In the genomic region with DNA sequence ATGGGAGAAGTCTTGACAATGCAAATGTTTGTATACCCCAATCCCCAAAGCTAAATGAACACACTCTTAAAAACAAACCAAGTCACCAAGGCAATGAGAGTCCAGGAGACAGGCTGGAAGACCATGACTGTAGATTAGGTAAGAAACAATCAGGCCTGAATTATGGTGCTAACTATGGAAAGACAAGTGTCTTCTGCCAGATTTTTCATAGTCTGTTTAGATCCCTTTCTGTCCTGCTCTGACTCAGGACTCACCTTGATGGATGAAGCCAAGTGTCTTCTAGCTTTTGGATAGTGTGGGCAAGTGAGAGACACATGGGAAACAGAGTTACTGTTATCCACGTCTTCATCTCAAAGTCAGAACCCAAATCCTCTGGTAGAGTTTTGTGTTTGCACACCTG, we compare ENCODE assay signal across 10 mouse cellular contexts. TPM values are rescaled to one million over a fixed set of nuclear protein-coding genes. Genes with fewer than 3 reads are reported as not detected.
A peak's percentile ranks its signal among the peaks of the same experiment; 100 is the strongest.
DNase-seq lines count a peak whose midpoint lies in the region; ATAC-seq lines count a peak whose summit lies in the region.
"Had no signal": no experiment of that assay in that cellular context is flagged by ENCODE, and none has a peak within 500 bp of the region (broad histone marks: within the 10 kb centered on the region; RNA-seq: fewer than 3 reads in every experiment).

No protein-coding gene starts in this region.

- no peak for DNase-seq in heart, postnatal 14 days
- DNase-seq in neural tube, embryonic 11.5 days (ENCODE audit: low spot score): no peak
- no peak for DNase-seq in neural tube, embryonic 10.5 days (ENCODE audit: extremely low spot score, low spot score)
- DNase-seq in B cell, adult 2 months: no peak
- no peak for DNase-seq in lung, postnatal 10 days
- DNase-seq: thymus, postnatal 14 days had no signal

- no peaks in the 10 kb centered on the region for H3K9me3 ChIP-seq in heart, embryonic 14.5 days (ENCODE audit: control insufficient read depth, low read length)
- H3K9me3 ChIP-seq in neural tube, embryonic 11.5 days (ENCODE audit: control insufficient read depth, low read length): no peaks in the 10 kb centered on the region
- H3K9me3 ChIP-seq in limb, embryonic 12.5 days: no peaks in the 10 kb centered on the region
- no peaks in the 10 kb centered on the region for H3K9me3 ChIP-seq in stomach, embryonic 16.5 days (replicated peaks; ENCODE audit: control insufficient read depth, low read length)

- ATAC-seq in heart, embryonic 14.5 days (ENCODE audit: insufficient number of reproducible peaks, insufficient read depth, low FRiP score, low read depth): no peak
- ATAC-seq in neural tube, embryonic 11.5 days (ENCODE audit: insufficient read depth, low FRiP score, low TSS enrichment): no peak
- ATAC-seq in limb, embryonic 12.5 days (ENCODE audit: insufficient number of reproducible peaks, insufficient read depth, low FRiP score, low TSS enrichment, low read depth): no peak
- ATAC-seq in stomach, embryonic 16.5 days (ENCODE audit: insufficient read depth, low FRiP score): no peak
- ATAC-seq: CD4-positive, CD25-positive, alpha-beta regulatory T cell, adult 4 months had no signal

- no peak overlapping the region for H3K27ac ChIP-seq in heart, embryonic 14.5 days (replicated peaks in 1 of 2; ENCODE audit: control insufficient read depth in 1 of 2, insufficient read depth in 1 of 2, low read depth in 2 of 2, low read length in 2 of 2)
- H3K27ac ChIP-seq in neural tube, embryonic 11.5 days (ENCODE audit: low read depth, low read length): no peak overlapping the region
- H3K27ac ChIP-seq in limb, embryonic 12.5 days: no peak overlapping the region
- H3K27ac ChIP-seq in stomach, embryonic 16.5 days (ENCODE audit: low read length): no peak overlapping the region

- H3K4me1 ChIP-seq in heart, embryonic 14.5 days (ENCODE audit: control insufficient read depth in 2 of 2, insufficient read depth in 2 of 2, low read length in 2 of 2): 0 out of 4 replicates have a peak, but pooled peaks cover 2 to 3% of the 10 kb centered on the region in 2 experiments
- H3K4me1 ChIP-seq in neural tube, embryonic 11.5 days (ENCODE audit: control insufficient read depth, insufficient read depth, low read length): 0 out of 2 replicates have a peak, but pooled peaks cover 2% of the 10 kb centered on the region
- peaks cover 9% of the 10 kb centered on the region; the same call in 1 of the 2 replicates for H3K4me1 ChIP-seq in limb, embryonic 12.5 days (replicated peaks)
- H3K4me1 ChIP-seq in stomach, embryonic 16.5 days (ENCODE audit: control insufficient read depth, insufficient read depth, low read length): no peaks in the 10 kb centered on the region

- H3K4me3 ChIP-seq in heart, embryonic 14.5 days (ENCODE audit: control insufficient read depth in 1 of 2, insufficient read depth in 1 of 2, low read depth in 1 of 2, low read length in 2 of 2): peak overlapping the region in 1 of 2 experiments; percentile 68; a peak in 2 of 4 replicates
- H3K4me3 ChIP-seq in neural tube, embryonic 11.5 days (ENCODE audit: low read depth, low read length): no peak overlapping the region
- H3K4me3 ChIP-seq in limb, embryonic 12.5 days (replicated peaks): peak overlapping the region; percentile 64
- H3K4me3 ChIP-seq in stomach, embryonic 16.5 days (replicated peaks; ENCODE audit: low read length): peak overlapping the region; percentile 74; the same call in 1 of the 2 replicates

- no peaks in the 10 kb centered on the region for H3K36me3 ChIP-seq in heart, embryonic 14.5 days (ENCODE audit: control insufficient read depth, insufficient read depth, low read length)
- no peaks in the 10 kb centered on the region for H3K36me3 ChIP-seq in neural tube, embryonic 11.5 days (ENCODE audit: control insufficient read depth, insufficient read depth, low read length)
- H3K36me3 ChIP-seq in limb, embryonic 12.5 days: no peaks in the 10 kb centered on the region
- no peaks in the 10 kb centered on the region for H3K36me3 ChIP-seq in stomach, embryonic 16.5 days (ENCODE audit: control insufficient read depth, insufficient read depth, low read length)

- intact Hi-C loops in heart, postnatal 14 days (cut with DNase I): no loop called here

- no peak overlapping the region; the same call in 1 of the 2 replicates for H3K9ac ChIP-seq in heart, embryonic 14.5 days (ENCODE audit: low read length)
- no peak overlapping the region for H3K9ac ChIP-seq in neural tube, embryonic 11.5 days (ENCODE audit: low read length)
- no peak overlapping the region for H3K9ac ChIP-seq in limb, embryonic 12.5 days (replicated peaks)
- H3K9ac ChIP-seq in stomach, embryonic 16.5 days (ENCODE audit: low read length): no peak overlapping the region

- H3K4me2 ChIP-seq in heart, embryonic 14.5 days (ENCODE audit: low read length): peak overlapping the region; percentile 84
- peak overlapping the region; percentile 65; the same call in 1 of the 2 replicates for H3K4me2 ChIP-seq in neural tube, embryonic 11.5 days (ENCODE audit: low read depth)
- H3K4me2 ChIP-seq in limb, embryonic 12.5 days: peak overlapping the region; percentile 87
- H3K4me2 ChIP-seq in stomach, embryonic 16.5 days (ENCODE audit: low read depth, low read length): peak overlapping the region; percentile 93

- H3K27me3 ChIP-seq in heart, embryonic 14.5 days (ENCODE audit: control insufficient read depth, insufficient read depth, low read length): no peaks in the 10 kb centered on the region
- H3K27me3 ChIP-seq in neural tube, embryonic 11.5 days (ENCODE audit: control insufficient read depth, insufficient read depth, low read length): no peaks in the 10 kb centered on the region
- H3K27me3 ChIP-seq in limb, embryonic 12.5 days: peaks cover 40% of the 10 kb centered on the region
- H3K27me3 ChIP-seq in stomach, embryonic 16.5 days (ENCODE audit: control insufficient read depth, insufficient read depth, low read length): no peaks in the 10 kb centered on the region

- 88% methylated on average over 1 of the region's 1 CpGs for WGBS in heart, embryonic 14.5 days
- WGBS in neural tube, embryonic 11.5 days: 73% methylated on average over 1 of the region's 1 CpGs
- 96% methylated on average over 1 of the region's 1 CpGs for WGBS in limb, embryonic 12.5 days
- 70% methylated on average over 1 of the region's 1 CpGs for WGBS in stomach, embryonic 16.5 days

RNA-seq across cellular contexts. Expression of a gene that starts 0.6 kb away (rescaled TPM):
- polyA plus RNA-seq in heart, embryonic 14.5 days (2014; fragmentation: Nextera tagmentation; extraction: Ambion mirVana): 10.3 and 11.0 TPM in 2 replicates
- total RNA-seq in heart, postnatal 14 days (2021): 1 to 10 TPM; 3.6 to 5.6 TPM
- polyA plus RNA-seq in neural tube, embryonic 11.5 days (2014; fragmentation: Nextera tagmentation; extraction: Ambion mirVana): 5.2 and 7.4 TPM in 2 replicates
- 2.3 and 2.9 TPM in 2 replicates for polyA plus RNA-seq in limb, embryonic 12.5 days (2016; fragmentation: Nextera tagmentation; extraction: Ambion mirVana)
- 7.5 and 9.2 TPM in 2 replicates for polyA plus RNA-seq in stomach, embryonic 16.5 days (2015; fragmentation: Nextera tagmentation; extraction: Ambion mirVana)

RNA-seq across cellular contexts. Expression of a gene that starts 25.6 kb away (rescaled TPM):
- polyA plus RNA-seq in heart, embryonic 14.5 days (2014; fragmentation: Nextera tagmentation; extraction: Ambion mirVana): 56.2 and 61.7 TPM in 2 replicates
- total RNA-seq in heart, postnatal 14 days (2021): 10 to 100 TPM; 49.8 to 56.2 TPM
- polyA plus RNA-seq in neural tube, embryonic 11.5 days (2014; fragmentation: Nextera tagmentation; extraction: Ambion mirVana): 75.2 and 75.9 TPM in 2 replicates
- polyA plus RNA-seq in limb, embryonic 12.5 days (2016; fragmentation: Nextera tagmentation; extraction: Ambion mirVana): 69.7 and 70.2 TPM in 2 replicates
- 66.6 and 71.3 TPM in 2 replicates for polyA plus RNA-seq in stomach, embryonic 16.5 days (2015; fragmentation: Nextera tagmentation; extraction: Ambion mirVana)

RNA-seq across cellular contexts. Expression of a gene that starts 26.1 kb away (rescaled TPM):
- polyA plus RNA-seq in heart, embryonic 14.5 days (2014; fragmentation: Nextera tagmentation; extraction: Ambion mirVana): 34.4 and 34.8 TPM in 2 replicates
- total RNA-seq in heart, postnatal 14 days (2021): 10 to 100 TPM; 27.4 to 30.9 TPM
- polyA plus RNA-seq in neural tube, embryonic 11.5 days (2014; fragmentation: Nextera tagmentation; extraction: Ambion mirVana): 50.6 and 53.0 TPM in 2 replicates
- polyA plus RNA-seq in limb, embryonic 12.5 days (2016; fragmentation: Nextera tagmentation; extraction: Ambion mirVana): 61.0 and 68.5 TPM in 2 replicates
- polyA plus RNA-seq in stomach, embryonic 16.5 days (2015; fragmentation: Nextera tagmentation; extraction: Ambion mirVana): 31.9 and 35.7 TPM in 2 replicates
